Mouse (Mus musculus) spleen, embryonic (tissue): Measurements from ENCODE around the gene Abca7.

Source experiments
- CTCF ChIA-PET: fragments of 350-600 bp; sonication (Branson Sonifier 250); formaldehyde crosslinking; loops from one replicate; lab custom pipeline; 2022; lab: Charles Lee

Gene Abca7

GRCm38 (mm10) chr10:79996272-79997033 lies at the start of gene Abca7:
TSS of gene Abca7 (plus strand) at chr10:79996494.
- CTCF ChIA-PET, result interaction anchor here (0.7 to 1.3 kb wide), 3 partner anchors 25 to 867 kb away, joined by 3 to 4 read pairs (median 3); no protein-coding TSS in a partner anchor

- CTCF ChIA-PET, result no interaction called here
These were observed 49.5 kb upstream of the Abca7 start for GRCm38 (mm10) chr10:79946752-79947322.

GRCm38 (mm10) chr10:79947502-79947901 lies 48.8 kb upstream of the Abca7 start:
- CTCF ChIA-PET, result no interaction called here

- CTCF ChIA-PET, result interaction anchor here (0.6 kb wide), 2 partner anchors 26 to 92 kb away, joined by 3 to 16 read pairs; no protein-coding TSS in a partner anchor
These were observed 46.4 kb upstream of the Abca7 start for GRCm38 (mm10) chr10:79949873-79950272.

GRCm38 (mm10) chr10:79950661-79951060 lies 45.6 kb upstream of the Abca7 start:
- CTCF ChIA-PET, result interaction anchor here (0.6 kb wide), 1 partner anchor 23 kb away, joined by 9 read pairs; no protein-coding TSS in a partner anchor

GRCm38 (mm10) chr10:79953946-79954345 lies 42.3 kb upstream of the Abca7 start:
- CTCF ChIA-PET, result interaction anchor here (0.7 to 2.4 kb wide), 5 partner anchors 15 to 207 kb away, joined by 4 to 14 read pairs (median 4); partner anchors contain the start of gene Arid3a

- CTCF ChIA-PET, result interaction anchor here (0.7 to 1.4 kb wide), 2 partner anchors 30 to 72 kb away, joined by 4 to 7 read pairs; no protein-coding TSS in a partner anchor
These were observed 40.6 kb upstream of the Abca7 start for GRCm38 (mm10) chr10:79955691-79956090.

GRCm38 (mm10) chr10:79956643-79957154 lies 39.6 kb upstream of the Abca7 start:
- CTCF ChIA-PET, result interaction anchor here (1.0 to 2.0 kb wide), 5 partner anchors 11 to 72 kb away, joined by 3 to 33 read pairs (median 11); partner anchors contain the start of gene Arid3a

- CTCF ChIA-PET, result interaction anchor here (0.5 to 2.0 kb wide), 9 partner anchors 18 to 468 kb away, joined by 3 to 33 read pairs (median 3); partner anchors contain the start of gene Arid3a
These were observed 38.0 kb upstream of the Abca7 start for GRCm38 (mm10) chr10:79958140-79958816.

- CTCF ChIA-PET, result interaction anchor here (0.7 kb wide), 1 partner anchor 19 kb away, joined by 7 read pairs; no protein-coding TSS in a partner anchor
These were observed 36.9 kb upstream of the Abca7 start for GRCm38 (mm10) chr10:79959412-79959811.

GRCm38 (mm10) chr10:79959847-79960601 lies 36.3 kb upstream of the Abca7 start, which contains the start of gene Wdr18:
TSS of gene Wdr18 (plus strand) at chr10:79960152.
- CTCF ChIA-PET, result interaction anchor here (0.7 to 1.0 kb wide), 2 partner anchors 20 to 24 kb away, joined by 4 to 7 read pairs; partner anchors contain the start of gene Tmem259

GRCm38 (mm10) chr10:79960671-79961294 lies 35.5 kb upstream of the Abca7 start:
- CTCF ChIA-PET, result interaction anchor here (1.0 kb wide), 1 partner anchor 24 kb away, joined by 4 read pairs; the partner anchor contains the start of gene Tmem259

- CTCF ChIA-PET, result no interaction called here
These were observed 31.6 kb upstream of the Abca7 start for GRCm38 (mm10) chr10:79964727-79965126.

GRCm38 (mm10) chr10:79965325-79965724 lies 31.0 kb upstream of the Abca7 start:
- CTCF ChIA-PET, result interaction anchor here (0.6 kb wide), 1 partner anchor 148 kb away, joined by 6 read pairs; no protein-coding TSS in a partner anchor

- CTCF ChIA-PET, result no interaction called here
These were observed 29.4 kb upstream of the Abca7 start for GRCm38 (mm10) chr10:79966886-79967400.

GRCm38 (mm10) chr10:79968181-79968580 lies 28.1 kb upstream of the Abca7 start:
- CTCF ChIA-PET, result no interaction called here

- CTCF ChIA-PET, result interaction anchor here (0.9 kb wide), 1 partner anchor 203 kb away, joined by 3 read pairs; no protein-coding TSS in a partner anchor
These were observed 27.1 kb upstream of the Abca7 start for GRCm38 (mm10) chr10:79969124-79969568.

- CTCF ChIA-PET, result no interaction called here
These were observed 25.7 kb upstream of the Abca7 start, which contains the start of gene Grin3b for GRCm38 (mm10) chr10:79970415-79971182. TSS of gene Grin3b (plus strand) at chr10:79970715.

- CTCF ChIA-PET, result no interaction called here
These were observed 25.2 kb upstream of the Abca7 start for GRCm38 (mm10) chr10:79971183-79971497.
